Mouse (Mus musculus) heart, postnatal 36 days (tissue): ENCODE measurements around the gene Edc4. TPM values are rescaled to one million over a fixed set of nuclear protein-coding genes. Genes with fewer than 3 reads are reported as not detected.
"Not testable (repeated sequence)": the region's sequence is repeated elsewhere in the genome, so short reads cannot be mapped to it uniquely, and the experiment has no call there.

Experiments used
- DNase-seq, 2 experiments: peaks; one replicate each; pipeline ENCODE4 v3.0.0; 2021 to 2022
- intact Hi-C: fragments of 180-260 bp; cut with DNase I; formaldehyde crosslinking; loops from one replicate; pipeline ENCODE4 v1.15.1; 2025
- total RNA-seq, 2 experiments: library from RNA; stranded (reverse); gene quantifications; 2 replicates each; pipeline ENCODE4 v1.2.3; 2021

The Edc4 gene
- 10 to 100 TPM; 24.2 to 26.3 TPM for total RNA-seq

DNA sequence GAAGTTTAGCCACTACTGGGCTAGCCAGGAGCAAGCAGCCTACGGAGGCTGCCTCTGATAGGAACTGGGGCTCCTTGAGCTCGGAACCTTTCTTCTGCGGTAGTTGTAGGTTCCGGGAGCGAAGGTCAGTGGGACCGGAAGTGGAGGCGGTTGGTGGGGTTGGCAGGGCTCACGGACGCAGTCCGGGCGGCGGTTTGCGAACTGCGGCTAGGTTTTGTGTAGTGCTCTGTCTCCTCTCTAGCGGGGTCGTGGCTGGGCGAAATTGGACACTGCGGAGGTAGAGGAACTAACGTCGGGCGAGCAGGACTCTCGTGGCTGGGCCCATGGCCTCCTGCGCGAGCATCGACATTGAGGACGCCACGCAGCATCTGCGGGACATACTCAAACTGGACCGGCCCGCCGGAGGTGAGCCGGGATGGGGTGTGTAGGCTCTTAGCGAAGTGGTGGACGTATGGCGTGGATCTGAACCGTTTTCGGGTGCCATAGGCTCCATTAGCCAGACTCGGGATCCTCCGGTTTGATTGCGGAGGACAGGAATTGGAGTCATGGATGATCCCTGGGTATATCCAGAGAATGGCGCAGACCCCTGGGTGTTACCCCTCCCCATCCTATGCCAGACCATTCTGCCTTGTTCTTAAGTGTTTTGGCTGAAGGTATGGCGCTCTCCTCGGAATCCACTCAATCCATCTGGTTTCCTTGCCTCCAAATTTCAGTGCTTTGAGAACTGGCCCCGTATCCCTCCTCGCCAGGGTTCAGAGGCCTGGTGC is at the start of gene Edc4:
Edc4 (plus strand) TSS at position 128 of the 767 bp plus-strand sequence.
- intact Hi-C loops: loop anchor here (2.0 kb wide), 1 partner anchor 20 kb away; the partner anchor contains the start of gene Nutf2
- peak; percentile 91 to 93 for DNase-seq

DNA sequence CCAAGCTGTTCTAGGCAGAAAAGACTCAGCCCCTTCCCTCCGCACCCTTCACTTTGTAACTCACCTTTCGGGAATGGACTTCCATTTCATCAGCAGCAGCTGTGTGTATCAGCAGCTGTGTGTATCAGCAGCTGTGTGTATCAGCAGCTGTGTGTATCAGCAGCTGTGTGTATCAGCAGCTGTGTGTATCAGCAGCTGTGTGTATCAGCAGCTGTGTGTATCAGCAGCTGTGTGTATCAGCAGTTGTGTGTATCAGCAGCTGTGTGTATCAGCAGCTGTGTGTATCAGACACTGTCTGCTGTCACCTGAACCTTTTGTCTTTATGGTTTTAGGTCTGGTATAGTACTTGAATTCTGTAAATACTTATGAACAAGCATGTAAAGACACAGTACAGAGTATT is 46.9 kb upstream of the Edc4 start:
- intact Hi-C loops, DNase-seq: not testable (repeated sequence)

DNA sequence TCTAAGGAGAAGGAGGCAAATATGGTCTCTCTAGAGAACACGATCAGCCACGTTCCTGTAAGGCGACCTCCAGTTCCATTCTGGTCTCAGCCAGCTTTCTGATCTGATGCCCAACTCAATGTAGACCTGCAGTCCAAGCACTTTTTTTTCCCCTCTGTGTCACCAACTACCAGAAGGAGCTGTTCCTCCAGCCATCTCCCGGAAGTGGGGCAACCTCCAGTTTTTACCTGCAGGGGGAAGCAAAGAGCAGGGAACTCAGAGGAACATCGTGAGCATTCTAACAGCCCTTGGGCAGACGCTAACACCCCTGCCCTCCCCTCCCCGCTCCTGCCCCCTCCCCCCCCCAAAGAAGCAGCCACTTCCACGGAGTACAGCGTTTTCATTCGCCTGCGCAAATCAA is 45.4 kb upstream of the Edc4 start:
- DNase-seq: peak; percentile 74 to 83
- intact Hi-C loops: loop anchor here (1.0 kb wide), 2 partner anchors 95 to 187 kb away; no protein-coding TSS in a partner anchor

DNA sequence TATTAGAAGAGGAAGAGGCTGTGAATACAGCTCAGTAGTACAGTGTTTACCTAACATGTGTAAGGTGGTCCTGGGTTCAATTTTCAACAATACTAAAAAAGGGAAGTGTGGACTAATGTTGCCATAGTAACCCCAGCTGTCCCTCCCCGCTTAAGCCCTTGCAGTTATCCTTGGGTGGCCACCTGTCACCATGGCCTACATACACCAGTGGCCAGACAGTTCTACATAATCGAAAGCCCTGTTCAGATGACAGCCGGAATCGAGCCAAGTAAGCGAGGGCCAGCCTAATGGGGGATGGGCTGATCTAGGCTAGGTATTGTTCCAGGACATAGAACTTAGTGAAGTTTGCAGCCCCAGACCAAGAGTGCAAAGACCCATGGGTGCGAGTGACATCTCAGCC is 43.7 kb upstream of the Edc4 start:
- intact Hi-C loops: no loop called here
- DNase-seq: no peak

DNA sequence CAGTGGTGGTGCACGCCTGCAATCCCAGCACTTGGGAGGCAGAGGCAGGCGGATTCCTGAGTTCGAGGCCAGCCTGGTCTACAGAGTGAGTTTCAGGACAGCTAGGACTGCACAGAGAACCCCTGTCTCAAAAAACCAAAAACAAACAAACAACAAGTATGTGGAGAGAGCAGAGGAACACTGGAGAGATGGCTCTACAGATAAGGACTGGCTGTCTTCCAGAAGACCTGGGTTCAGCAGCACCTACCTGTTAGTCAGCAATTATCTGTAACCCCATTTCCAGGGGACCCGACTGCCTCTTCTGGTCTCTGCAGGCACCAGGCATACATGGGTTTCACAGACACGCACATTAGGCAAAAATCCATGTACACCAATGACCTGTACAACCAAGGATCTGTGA is 41.5 kb upstream of the Edc4 start:
- DNase-seq: no peak
- intact Hi-C loops: no loop called here

DNA sequence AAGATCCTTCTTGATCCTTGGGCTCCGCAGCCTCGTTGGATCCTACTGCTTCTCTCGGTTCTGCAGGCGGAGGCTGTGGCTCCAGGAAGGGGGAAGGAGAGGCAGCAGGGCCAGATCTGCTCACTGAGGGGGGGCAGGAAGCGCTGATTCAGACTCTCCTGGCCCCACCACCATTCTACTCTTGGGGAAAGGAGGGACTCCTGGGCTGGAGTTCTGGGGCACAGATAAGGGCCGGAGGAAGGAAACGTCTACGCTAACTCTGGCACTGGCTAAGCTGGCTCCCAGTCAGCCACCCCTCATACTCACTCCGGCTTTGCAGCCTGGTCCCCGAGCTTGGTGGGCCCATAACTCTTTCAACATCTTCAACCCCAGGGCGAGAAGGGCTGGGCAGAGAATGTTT is 34.0 kb upstream of the Edc4 start:
- intact Hi-C loops: no loop called here
- DNase-seq: no peak

DNA sequence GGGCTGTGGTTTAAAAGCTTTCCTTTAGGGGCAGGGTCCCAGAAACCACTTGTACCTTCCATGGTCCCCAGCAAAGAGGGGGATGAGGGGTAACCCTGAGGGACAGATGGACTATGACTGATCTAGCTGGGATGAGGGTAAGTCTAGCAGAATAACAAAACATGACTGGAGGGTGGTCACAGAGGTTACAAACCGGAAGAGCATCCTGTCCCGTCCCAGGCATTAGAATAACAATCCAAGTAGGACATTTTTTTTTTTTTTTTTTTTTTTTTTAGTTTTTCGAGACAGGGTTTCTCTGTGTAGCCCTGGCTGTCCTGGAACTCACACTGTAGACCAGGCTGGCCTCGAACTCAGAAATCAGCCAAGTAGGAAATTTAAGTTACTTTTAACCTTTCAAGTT is 30.7 kb upstream of the Edc4 start:
- intact Hi-C loops: loop anchor here (2.0 to 5.0 kb wide), 2 partner anchors 51 to 82 kb away; partner anchors contain the start of genes Ctrl and Pskh1
- DNase-seq: no peak

DNA sequence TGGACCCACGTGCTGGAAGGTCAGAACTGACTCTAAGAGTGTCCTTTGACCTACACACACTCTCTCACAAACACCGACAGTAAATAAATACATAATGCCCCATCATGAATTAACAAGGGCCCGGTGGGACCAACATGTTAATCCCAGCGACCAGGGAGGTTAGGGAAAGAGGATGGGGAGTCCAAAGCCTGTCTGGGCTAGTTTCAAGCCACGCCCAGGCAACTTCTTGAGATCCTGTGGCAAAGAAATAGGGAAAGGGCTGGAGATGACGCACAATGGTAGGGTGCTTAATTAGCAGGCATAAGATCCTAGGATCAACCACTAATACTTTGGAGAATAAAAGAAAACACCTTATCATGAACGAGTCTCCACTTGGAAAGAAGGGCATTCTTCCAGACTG is 30.1 kb upstream of the Edc4 start:
- DNase-seq: no peak
- intact Hi-C loops: loop anchor here (2.0 to 5.0 kb wide), 2 partner anchors 50 to 82 kb away; partner anchors contain the start of genes Ctrl and Pskh1

DNA sequence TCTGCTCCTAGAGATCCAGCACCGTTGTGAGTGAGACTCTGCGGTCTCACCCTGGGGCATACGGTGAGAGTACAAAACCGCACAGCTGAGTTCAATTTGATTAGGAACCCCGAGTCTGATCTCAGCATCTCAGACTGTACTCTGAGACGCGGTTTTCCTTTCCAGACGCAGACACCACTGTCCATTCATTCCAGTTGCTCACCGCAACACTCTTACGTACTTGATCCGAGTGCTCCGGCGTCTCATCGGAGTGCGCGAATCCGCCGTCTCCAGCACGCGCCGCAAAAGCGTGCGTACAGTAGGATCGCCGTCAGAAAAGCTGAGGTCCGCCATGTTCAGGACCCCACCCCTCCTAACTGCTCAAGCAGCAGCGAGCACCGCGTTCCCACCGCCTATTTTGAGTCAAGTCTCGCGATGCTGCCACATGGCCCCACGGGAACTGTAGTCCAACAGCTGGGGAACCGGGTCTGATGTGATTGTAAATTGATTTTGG is 29.0 kb upstream of the Edc4 start:
- intact Hi-C loops: loop anchor here (2.0 to 5.0 kb wide), 2 partner anchors 49 to 81 kb away; partner anchors contain the start of genes Ctrl and Pskh1

DNA sequence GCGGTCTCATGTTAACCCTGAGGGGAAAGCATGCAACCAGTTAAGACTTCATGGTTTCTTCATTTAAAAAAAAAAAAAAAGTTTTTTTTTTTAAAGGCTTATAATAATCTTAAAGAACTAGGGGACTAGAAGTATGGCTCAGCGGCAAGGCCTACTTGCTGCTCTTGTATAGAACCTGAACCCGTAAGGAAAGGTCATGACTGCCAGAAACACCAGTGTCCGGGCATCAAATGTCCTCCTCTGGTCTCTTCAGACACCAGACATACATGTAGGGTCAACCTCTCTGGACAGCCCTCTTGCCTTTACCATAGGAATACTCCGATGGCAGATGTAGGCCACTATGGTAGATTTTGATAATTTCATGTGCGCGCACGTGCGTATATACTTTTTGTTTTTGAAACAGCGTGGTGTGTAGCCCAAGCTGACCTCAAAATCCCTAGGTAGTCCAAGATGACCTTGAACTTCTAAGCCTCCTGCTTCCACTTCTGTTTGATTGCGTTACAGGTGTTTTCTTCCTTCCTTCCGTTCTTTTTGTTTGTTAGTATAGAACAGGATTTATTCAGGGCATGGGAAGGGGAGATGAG is 28.4 kb upstream of the Edc4 start:
- no peak for DNase-seq
- intact Hi-C loops: loop anchor here (5.0 kb wide), 1 partner anchor 80 kb away; the partner anchor contains the start of gene Ctrl

More for the DNA sequence above, 29.0 kb upstream of the Edc4 start:
- DNase-seq: peak; percentile 89

DNA sequence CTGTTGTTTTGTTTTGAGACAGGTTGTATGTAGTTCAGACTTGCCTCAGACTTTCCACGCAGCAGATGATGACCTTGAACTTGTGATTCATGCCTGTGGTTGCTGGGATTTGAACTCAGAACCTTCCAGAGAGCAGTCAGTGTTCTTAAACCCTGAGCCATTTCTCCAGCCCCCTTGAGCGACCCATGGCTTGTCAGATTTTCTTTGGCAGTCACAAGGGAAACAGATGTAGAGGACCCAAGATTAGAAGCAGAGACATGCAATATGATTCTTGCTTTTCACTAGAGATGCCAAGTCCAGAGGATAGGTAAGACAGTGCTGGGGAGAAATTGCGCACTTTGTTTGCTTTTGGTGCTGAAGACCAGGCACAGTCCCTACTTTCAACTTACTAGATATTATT is 27.5 kb upstream of the Edc4 start, which contains the start of gene Cenpt:
Cenpt (minus strand) TSS at position 101 of the 400 bp plus-strand sequence.
- intact Hi-C loops: loop anchor here (5.0 kb wide), 1 partner anchor 79 kb away; the partner anchor contains the start of gene Ctrl

DNA sequence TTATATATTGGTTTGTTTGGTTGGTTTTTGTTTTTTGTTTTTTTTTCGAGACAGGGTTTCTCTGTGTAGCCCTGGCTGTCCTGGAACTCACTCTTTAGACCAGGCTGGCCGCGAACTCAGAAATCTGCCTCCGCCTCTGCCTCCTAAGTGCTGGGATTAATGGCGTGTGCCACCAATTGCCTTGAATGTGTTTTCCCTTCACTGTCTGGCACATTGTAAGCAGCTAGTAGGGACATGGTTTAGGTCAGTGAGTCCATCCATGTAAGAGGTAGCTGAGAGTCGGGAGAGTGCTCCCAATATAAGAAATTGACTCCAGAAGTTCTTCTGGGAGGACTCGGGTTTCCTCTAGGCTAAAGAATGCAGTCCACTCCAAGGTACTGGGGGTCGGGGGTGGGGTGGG is 26.4 kb upstream of the Edc4 start:
- intact Hi-C loops: loop anchor here (5.0 kb wide), 1 partner anchor 78 kb away; the partner anchor contains the start of gene Ctrl
- no peak for DNase-seq

More for the DNA sequence above, 27.5 kb upstream of the Edc4 start, which contains the start of gene Cenpt:
- no peak for DNase-seq

DNA sequence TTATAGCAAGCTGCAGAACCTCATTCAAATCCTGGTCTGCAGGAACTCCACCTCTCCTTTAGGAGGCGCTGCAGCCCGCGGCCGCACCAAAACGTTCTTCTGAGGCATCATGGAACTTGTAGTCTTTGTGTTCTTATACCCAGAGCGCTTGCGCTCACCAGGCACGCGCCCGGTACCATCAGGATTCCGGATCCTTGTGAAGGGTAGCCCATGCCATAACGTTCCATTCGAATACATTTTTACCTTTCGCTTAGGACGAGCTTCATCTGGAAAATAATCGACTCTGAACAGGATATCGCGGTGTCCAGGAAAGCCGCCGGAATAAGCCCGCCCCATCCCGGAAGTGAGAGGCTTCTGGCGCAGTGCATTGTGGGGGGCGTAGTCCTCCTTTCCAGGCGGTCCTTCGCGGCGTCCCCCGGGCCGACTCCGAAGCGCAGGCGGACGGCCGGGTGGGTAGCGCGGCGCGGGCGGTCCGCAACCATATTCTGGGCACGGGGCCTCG is 25.9 kb upstream of the Edc4 start, which contains the start of gene Thap11:
Thap11 (plus strand) TSS at position 418 of the 502 bp plus-strand sequence.
- peak; percentile 91 to 94 for DNase-seq
- intact Hi-C loops: loop anchor here (5.0 kb wide), 1 partner anchor 78 kb away; the partner anchor contains the start of gene Ctrl

DNA sequence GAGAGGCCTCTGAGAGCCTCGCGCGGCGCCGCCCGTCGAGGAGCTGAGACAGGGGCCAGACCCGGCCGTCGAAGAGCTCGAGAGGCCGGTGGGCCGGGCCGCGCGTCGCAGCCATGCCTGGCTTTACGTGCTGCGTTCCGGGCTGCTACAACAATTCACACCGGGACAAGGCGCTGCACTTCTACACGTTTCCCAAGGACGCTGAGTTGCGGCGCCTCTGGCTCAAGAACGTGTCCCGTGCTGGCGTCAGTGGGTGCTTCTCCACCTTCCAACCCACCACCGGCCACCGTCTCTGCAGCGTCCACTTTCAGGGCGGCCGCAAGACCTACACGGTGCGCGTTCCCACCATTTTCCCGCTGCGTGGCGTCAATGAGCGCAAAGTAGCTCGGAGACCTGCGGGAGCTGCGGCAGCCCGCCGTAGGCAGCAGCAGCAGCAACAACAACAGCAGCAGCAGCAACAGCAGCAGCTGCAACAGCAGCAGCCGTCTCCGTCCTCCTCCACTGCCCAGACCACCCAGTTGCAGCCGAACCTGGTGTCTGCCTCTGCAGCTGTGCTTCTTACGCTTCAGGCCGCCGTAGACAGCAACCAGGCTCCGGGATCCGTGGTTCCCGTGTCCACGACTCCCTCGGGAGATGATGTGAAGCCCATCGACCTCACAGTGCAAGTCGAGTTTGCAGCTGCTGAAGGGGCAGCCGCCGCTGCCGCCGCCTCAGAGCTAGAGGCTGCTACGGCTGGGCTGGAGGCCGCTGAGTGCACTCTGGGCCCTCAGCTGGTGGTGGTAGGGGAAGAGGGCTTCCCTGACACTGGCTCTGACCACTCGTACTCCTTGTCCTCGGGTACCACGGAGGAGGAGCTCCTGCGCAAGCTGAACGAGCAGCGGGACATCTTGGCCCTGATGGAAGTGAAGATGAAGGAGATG is 25.2 kb upstream of the Edc4 start:
- DNase-seq: peak in 1 of 2 experiments; percentile 53
- intact Hi-C loops: no loop called here

DNA sequence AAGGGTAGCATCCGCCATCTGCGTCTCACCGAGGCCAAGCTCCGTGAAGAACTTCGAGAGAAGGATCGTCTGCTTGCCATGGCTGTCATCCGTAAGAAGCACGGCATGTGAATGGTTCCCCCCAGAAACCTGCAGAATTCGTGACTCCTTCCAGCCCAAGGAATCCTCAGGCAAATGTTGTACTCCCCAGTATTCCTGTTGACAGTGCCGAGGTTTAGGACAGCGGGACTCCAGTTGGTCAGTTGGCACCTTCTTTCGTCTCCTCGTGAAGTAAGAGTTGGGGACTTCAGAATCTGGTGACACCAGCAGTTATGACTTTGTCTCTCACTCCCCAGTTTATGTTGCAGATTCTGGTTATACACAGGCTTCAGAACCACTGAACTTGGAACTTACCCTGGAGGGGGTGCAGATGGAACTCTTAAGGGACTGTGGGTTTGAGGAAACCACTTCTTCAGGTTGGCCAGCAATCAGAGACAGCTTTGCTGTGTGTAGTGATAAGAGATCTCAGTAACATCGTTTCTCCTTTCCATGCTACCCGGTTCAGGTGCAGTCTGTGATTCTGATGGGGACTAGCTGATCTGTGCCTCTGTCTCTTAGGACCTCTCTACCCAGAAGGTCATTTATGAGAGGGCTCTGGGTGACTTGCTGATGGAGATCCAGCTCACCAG is 24.4 kb upstream of the Edc4 start:
- no peak for DNase-seq
- intact Hi-C loops: no loop called here

DNA sequence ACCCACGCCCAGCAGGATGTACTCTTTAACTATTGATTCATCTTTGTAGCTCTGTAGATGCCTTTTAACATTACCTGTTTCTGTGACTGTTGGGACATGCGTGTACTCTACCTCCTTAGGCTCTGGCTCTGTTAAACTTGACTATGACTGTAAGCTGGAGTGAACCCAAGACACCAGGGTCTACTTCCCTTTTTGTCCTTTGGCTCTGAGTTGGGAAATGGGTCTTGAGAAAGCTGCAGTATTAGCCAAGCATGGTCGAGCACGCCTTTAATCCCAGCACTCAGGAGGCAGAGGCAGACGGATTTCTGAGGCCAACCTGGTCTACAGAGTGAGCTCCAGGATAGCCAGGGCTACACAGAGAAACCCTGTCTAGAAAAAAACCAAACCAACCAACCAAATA is 22.2 kb upstream of the Edc4 start:
- intact Hi-C loops: no loop called here
- DNase-seq: no peak

DNA sequence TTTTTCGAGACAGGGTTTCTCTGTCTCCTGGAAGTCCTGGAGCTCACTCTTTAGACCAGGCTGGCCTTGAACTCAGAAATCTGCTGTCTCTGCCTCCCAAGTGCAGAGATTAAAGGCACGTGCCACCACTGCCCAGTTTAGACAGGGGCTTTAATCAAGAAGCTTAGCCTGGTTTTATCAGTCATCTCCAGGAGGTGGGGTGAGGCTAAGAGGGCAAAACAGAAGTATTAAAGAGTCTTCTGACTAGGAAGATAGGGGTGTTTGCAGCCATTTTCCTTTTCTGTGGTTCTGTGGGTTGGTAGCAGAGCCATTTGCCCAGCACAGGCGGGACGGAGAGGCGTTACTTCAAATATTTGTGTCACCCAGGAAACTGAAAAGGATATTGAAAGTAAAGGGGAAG is 21.4 kb upstream of the Edc4 start:
- intact Hi-C loops: no loop called here
- no peak for DNase-seq

DNA sequence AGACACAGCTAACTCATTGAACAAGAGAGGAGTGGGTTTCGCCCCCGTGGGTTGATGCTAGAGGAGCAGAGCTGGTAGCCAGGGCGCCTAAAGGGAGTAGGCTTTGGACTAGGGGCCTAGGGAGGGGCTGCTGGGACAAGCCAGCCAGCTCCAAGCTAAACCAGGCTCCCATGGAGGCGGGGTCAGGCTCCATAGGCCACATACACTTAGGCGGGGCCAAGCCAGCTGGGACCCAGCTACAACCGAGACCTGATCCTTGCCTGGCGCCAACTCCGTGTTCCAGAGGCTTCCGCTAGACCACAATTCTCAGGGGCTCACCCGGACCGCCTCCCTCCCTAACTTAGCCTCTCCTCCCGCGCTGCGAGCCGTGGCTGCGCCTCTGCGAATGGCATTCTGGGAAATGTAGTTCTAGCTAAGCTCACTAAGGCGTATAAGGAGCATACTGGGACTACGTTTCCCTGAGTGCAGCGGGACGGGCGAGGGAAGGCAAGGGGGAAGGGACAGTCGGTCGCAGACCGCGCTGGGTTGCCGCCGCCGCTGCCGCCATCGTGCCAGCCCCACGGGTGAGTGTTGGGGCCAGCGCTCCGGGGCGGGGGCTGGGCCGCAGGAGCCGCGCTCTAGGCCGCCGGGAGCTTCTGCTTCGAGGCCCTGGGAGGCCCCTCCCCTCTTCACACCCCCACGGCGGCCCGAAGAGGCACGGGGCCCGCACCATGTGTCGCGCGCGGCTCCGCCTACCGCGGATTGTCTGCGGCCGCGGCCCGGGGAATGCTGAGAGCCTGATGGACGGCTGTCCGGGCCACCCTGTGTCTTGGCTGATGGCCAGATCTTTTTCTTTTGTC is 20.3 kb upstream of the Edc4 start, which contains the start of gene Nutf2:
Nutf2 (plus strand) TSS at position 438 of the 839 bp plus-strand sequence.
- intact Hi-C loops: loop anchor here (2.0 kb wide), 2 partner anchors 20 to 40 kb away; partner anchors contain the start of genes Edc4 and Pskh1
- peak; percentile 88 to 91 for DNase-seq
